Mouse (Mus musculus) embryonic facial prominence, embryonic 10.5 days (tissue): Measurements from ENCODE around the gene Pla2g15. TPM values are rescaled to one million over a fixed set of nuclear protein-coding genes. Genes with fewer than 3 reads are reported as not detected.

Source experiments
- DNase-seq: peaks from one replicate; pipeline ENCODE4 v3.0.0-alpha.2; 2017; ENCODE audit warnings: low spot score
- H3K27ac ChIP-seq: fragments of 300-500 bp; sonication (generic); replicated peaks from 2 replicates; pipeline ENCODE4 v1.5.1; 2016; ENCODE audit warnings: mild to moderate bottlenecking
- H3K27me3 ChIP-seq: fragments of 300-500 bp; sonication (generic); replicated peaks from 2 replicates; pipeline ENCODE4 v1.6.1; 2016; ENCODE audit warnings: low read depth, mild to moderate bottlenecking; ENCODE audit not compliant: poor library complexity, severe bottlenecking
- H3K36me3 ChIP-seq: fragments of 300-500 bp; sonication (generic); replicated peaks from 2 replicates; pipeline ENCODE4 v1.6.1; 2016; ENCODE audit warnings: mild to moderate bottlenecking, moderate library complexity
- H3K4me1 ChIP-seq: fragments of 300-500 bp; sonication (generic); 2 replicates; pipeline ENCODE4 v1.6.1; 2016
- H3K4me3 ChIP-seq: fragments of 300-500 bp; sonication (generic); 2 replicates; pipeline ENCODE4 v1.5.1; 2016; ENCODE audit warnings: mild to moderate bottlenecking, moderate library complexity
- H3K9me3 ChIP-seq: fragments of 300-500 bp; sonication (generic); 2 replicates; pipeline ENCODE4 v1.6.1; 2016; ENCODE audit warnings: mild to moderate bottlenecking
- WGBS: fragments of 180-500 bp; shearing (Covaris S2); methylation state at CpG from one replicate; pipeline ENCODE4 v1.1.7; 2016; 5-methylcytosine and 5-hydroxymethylcytosine counted together
- polyA plus RNA-seq: library from polyadenylated mRNA; unstranded; fragments of >200 nt; fragmentation: Nextera tagmentation; extraction: Ambion mirVana; gene quantifications from 2 replicates; pipeline ENCODE4 v1.2.1, GENCODE M21; 2016

The Pla2g15 gene
- polyA plus RNA-seq, 1 experiment from 2014 or later, result 12.8 TPM

- peaks cover 83% of the 10 kb centered on the region for H3K27me3 ChIP-seq
- peaks cover 15% of the 10 kb centered on the region for H3K36me3 ChIP-seq
- peak; percentile 34 for DNase-seq
These were observed 12.8 kb upstream of the Pla2g15 start for GRCm38 (mm10) chr8:106137218-106137905.

GRCm38 (mm10) chr8:106137906-106138477 is 12.2 kb upstream of the Pla2g15 start:
- H3K27me3 ChIP-seq, result peaks cover 76% of the 10 kb centered on the region
- DNase-seq, result peak; percentile 80
- H3K9me3 ChIP-seq, result no peaks in the 10 kb centered on the region
- H3K4me1 ChIP-seq, result peaks cover 54% of the 10 kb centered on the region
- WGBS, result under 1% methylated on average over 24 of the region's 24 CpGs
- H3K36me3 ChIP-seq, result peaks cover 9% of the 10 kb centered on the region
- peak overlapping the region; percentile 74 for H3K27ac ChIP-seq
- H3K4me3 ChIP-seq, result peak overlapping the region; percentile 65

More at GRCm38 (mm10) chr8:106137218-106137905, 12.8 kb upstream of the Pla2g15 start:
- peak overlapping the region; percentile 74; the same call in 1 of the 2 replicates for H3K27ac ChIP-seq
- peaks cover 54% of the 10 kb centered on the region for H3K4me1 ChIP-seq
- no peaks in the 10 kb centered on the region for H3K9me3 ChIP-seq
- WGBS, result 4% methylated on average over 22 of the region's 22 CpGs
- H3K4me3 ChIP-seq, result peak overlapping the region; percentile 65

- Histone ChIP-seq H3K9me3 (no peaks in the 10 kb centered on the region), H3K36me3 (peaks cover 3% of the 10 kb centered on the region), H3K4me1 (peaks cover 52% of the 10 kb centered on the region), H3K27ac (peak overlapping the region; percentile 74; the same call in 1 of the 2 replicates), H3K27me3 (peaks cover 70% of the 10 kb centered on the region), H3K4me3 (peak overlapping the region; percentile 65)
- no peak for DNase-seq
- WGBS, result 13% methylated on average over 7 of the region's 7 CpGs
These were observed 11.6 kb upstream of the Pla2g15 start for GRCm38 (mm10) chr8:106138616-106139015.

GRCm38 (mm10) chr8:106140191-106140590 is 10.0 kb upstream of the Pla2g15 start:
- peaks cover 54% of the 10 kb centered on the region for H3K27me3 ChIP-seq
- no peak for DNase-seq
- 71% methylated on average over 5 of the region's 5 CpGs for WGBS

GRCm38 (mm10) chr8:106140769-106141168 is 9.4 kb upstream of the Pla2g15 start:
- no peak overlapping the region for H3K4me3 ChIP-seq
- no peaks in the 10 kb centered on the region for H3K36me3 ChIP-seq
- H3K27me3 ChIP-seq, result peaks cover 49% of the 10 kb centered on the region
- H3K9me3 ChIP-seq, result no peaks in the 10 kb centered on the region
- 17% methylated on average over 13 of the region's 13 CpGs for WGBS
- no peak overlapping the region for H3K27ac ChIP-seq
- H3K4me1 ChIP-seq, result peaks cover 33% of the 10 kb centered on the region
- peak; percentile 87 for DNase-seq

More at GRCm38 (mm10) chr8:106140191-106140590, 10.0 kb upstream of the Pla2g15 start:
- H3K4me3 ChIP-seq, result no peak overlapping the region
- H3K36me3 ChIP-seq, result no peaks in the 10 kb centered on the region
- peaks cover 39% of the 10 kb centered on the region for H3K4me1 ChIP-seq
- H3K27ac ChIP-seq, result no peak overlapping the region
- no peaks in the 10 kb centered on the region for H3K9me3 ChIP-seq

GRCm38 (mm10) chr8:106145331-106145730 is 4.9 kb upstream of the Pla2g15 start:
- DNase-seq, result no peak
- Histone ChIP-seq H3K27me3 (peaks cover 3% of the 10 kb centered on the region; the same call in 1 of the 2 replicates), H3K4me1 (peaks cover 7% of the 10 kb centered on the region), H3K4me3 (no peak overlapping the region), H3K36me3 (no peaks in the 10 kb centered on the region), H3K27ac (no peak overlapping the region), H3K9me3 (no peaks in the 10 kb centered on the region)
- 93% methylated on average over 2 of the region's 2 CpGs for WGBS

GRCm38 (mm10) chr8:106146014-106146413 is 4.2 kb upstream of the Pla2g15 start:
- no peak for DNase-seq
- Histone ChIP-seq H3K9me3 (no peaks in the 10 kb centered on the region), H3K4me3 (no peak overlapping the region), H3K4me1 (peaks cover 12% of the 10 kb centered on the region), H3K27me3 (no peaks in the 10 kb centered on the region), H3K36me3 (no peaks in the 10 kb centered on the region), H3K27ac (no peak overlapping the region)
- WGBS, result 91% methylated on average over 4 of the region's 4 CpGs

GRCm38 (mm10) chr8:106147868-106148565 is 2.2 kb upstream of the Pla2g15 start:
- no peak for DNase-seq

GRCm38 (mm10) chr8:106149025-106149424 is 1.2 kb upstream of the Pla2g15 start:
- Histone ChIP-seq H3K27me3 (no peaks in the 10 kb centered on the region), H3K4me3 (no peak overlapping the region), H3K36me3 (0 out of 2 replicates have a peak, but pooled peaks cover 2% of the 10 kb centered on the region), H3K4me1 (peaks cover 18% of the 10 kb centered on the region), H3K27ac (no peak overlapping the region), H3K9me3 (no peaks in the 10 kb centered on the region)
- DNase-seq, result no peak
- 93% methylated on average over 6 of the region's 6 CpGs for WGBS

More at GRCm38 (mm10) chr8:106147868-106148565, 2.2 kb upstream of the Pla2g15 start:
- no peak overlapping the region for H3K27ac ChIP-seq
- H3K4me3 ChIP-seq, result no peak overlapping the region
- 0 out of 2 replicates have a peak, but pooled peaks cover 2% of the 10 kb centered on the region for H3K36me3 ChIP-seq
- no peaks in the 10 kb centered on the region for H3K27me3 ChIP-seq
- peaks cover 18% of the 10 kb centered on the region for H3K4me1 ChIP-seq
- 85% methylated on average over 6 of the region's 6 CpGs for WGBS
- no peaks in the 10 kb centered on the region for H3K9me3 ChIP-seq

GRCm38 (mm10) chr8:106150653-106151000 is 428 bp downstream of the Pla2g15 start:
- no peak for DNase-seq
- peaks cover 16% of the 10 kb centered on the region for H3K36me3 ChIP-seq
- H3K4me3 ChIP-seq, result peak overlapping the region; percentile 71
- H3K27me3 ChIP-seq, result no peaks in the 10 kb centered on the region
- 18% methylated on average over 8 of the region's 8 CpGs for WGBS
- H3K4me1 ChIP-seq, result peaks cover 18% of the 10 kb centered on the region
- H3K27ac ChIP-seq, result peak overlapping the region; percentile 73
- H3K9me3 ChIP-seq, result no peaks in the 10 kb centered on the region

GRCm38 (mm10) chr8:106151041-106151440 is 842 bp downstream of the Pla2g15 start:
- no peaks in the 10 kb centered on the region for H3K27me3 ChIP-seq
- peaks cover 18% of the 10 kb centered on the region for H3K4me1 ChIP-seq
- peaks cover 20% of the 10 kb centered on the region for H3K36me3 ChIP-seq
- WGBS, result 86% methylated on average over 9 of the region's 9 CpGs
- DNase-seq, result no peak
- no peaks in the 10 kb centered on the region for H3K9me3 ChIP-seq
- no peak overlapping the region for H3K27ac ChIP-seq
- peak overlapping the region; percentile 71 for H3K4me3 ChIP-seq

GRCm38 (mm10) chr8:106152876-106153275 is 2.7 kb downstream of the Pla2g15 start:
- Histone ChIP-seq H3K4me1 (peaks cover 18% of the 10 kb centered on the region), H3K27me3 (no peaks in the 10 kb centered on the region), H3K36me3 (peaks cover 31% of the 10 kb centered on the region), H3K4me3 (no peak overlapping the region), H3K9me3 (no peaks in the 10 kb centered on the region), H3K27ac (no peak overlapping the region)
- 83% methylated on average over 4 of the region's 4 CpGs for WGBS
- DNase-seq, result no peak
